Mouse (Mus musculus) thymus, adult 2 months (tissue): ENCODE data around the gene Gm11114. TPM values are rescaled to one million over a fixed set of nuclear protein-coding genes. Genes with fewer than 3 reads are reported as not detected.

Experiments
- DNase-seq: peaks from one replicate; pipeline ENCODE4 v3.0.0; 2021
- H3K27ac ChIP-seq: fragments of 200-500 bp; 2 replicates; pipeline ENCODE4 v1.5.1; 2012; ENCODE audit warnings: low read length, control low read depth; ENCODE audit not compliant: control insufficient read depth, insufficient read depth
- H3K27me3 ChIP-seq: fragments of 200-500 bp; 2 replicates; pipeline ENCODE4 v1.6.1; 2012; ENCODE audit warnings: mild to moderate bottlenecking, low read length, moderate library complexity, mixed read lengths; ENCODE audit not compliant: control insufficient read depth, insufficient read depth
- H3K36me3 ChIP-seq: fragments of 200-500 bp; 2 replicates; pipeline ENCODE4 v1.6.1; 2012; ENCODE audit warnings: mild to moderate bottlenecking, low read length, moderate library complexity; ENCODE audit not compliant: control insufficient read depth, insufficient read depth
- H3K4me1 ChIP-seq: fragments of 200-500 bp; replicated peaks from 2 replicates; pipeline ENCODE4 v1.6.1; 2012; ENCODE audit warnings: low read length; ENCODE audit not compliant: control insufficient read depth, insufficient read depth
- H3K4me3 ChIP-seq: fragments of 200-500 bp; 2 replicates; pipeline ENCODE4 v1.5.1; 2012; ENCODE audit warnings: mild to moderate bottlenecking, low read length, control low read depth, moderate library complexity; ENCODE audit not compliant: control insufficient read depth, insufficient read depth
- CTCF ChIP-seq: fragments of 200-500 bp; IDR thresholded peaks from 2 replicates; pipeline ENCODE4 v1.5.1; 2012; ENCODE audit warnings: mild to moderate bottlenecking, control low read depth, low read length, moderate library complexity, borderline replicate concordance; ENCODE audit not compliant: control insufficient read depth, poor library complexity, insufficient read depth; ENCODE audit errors: extremely low read depth
- POLR2A ChIP-seq: fragments of 200-500 bp; IDR thresholded peaks from 2 replicates; pipeline ENCODE4 v1.6.1; 2012; ENCODE audit warnings: mild to moderate bottlenecking, low read length, control low read depth, moderate library complexity; ENCODE audit not compliant: control insufficient read depth, poor library complexity, insufficient read depth; ENCODE audit errors: extremely low read depth
- WGBS: fragments of 180-500 bp; shearing (Covaris S2); methylation state at CpG from one replicate; pipeline ENCODE4 v1.1.7; 2018; 5-methylcytosine and 5-hydroxymethylcytosine counted together
- polyA plus RNA-seq: library from polyadenylated mRNA; depleted of rRNA; stranded (reverse); fragments of >200 nt; gene quantifications from 2 replicates; pipeline ENCODE4 v1.2.3, GENCODE M21; 2012; rRNA removed

Gm11114 gene
- polyA plus RNA-seq, 1 experiment, result not detected

- no peak for TF ChIP-seq POLR2A
- no peak for TF ChIP-seq CTCF
- H3K27me3 ChIP-seq, result no peaks in the 10 kb centered on the region
- no peaks in the 10 kb centered on the region for H3K36me3 ChIP-seq
- 80% methylated on average over 7 of the region's 7 CpGs for WGBS
- H3K4me3 ChIP-seq, result no peak overlapping the region
- no peaks in the 10 kb centered on the region for H3K4me1 ChIP-seq
- no peak overlapping the region for H3K27ac ChIP-seq
- DNase-seq, result no peak
Measured at GRCm38 (mm10) chr9:85357154-85357860, 44.7 kb downstream of the Gm11114 start.

Other genes starting within 250 kb of the Gm11114 start
- gene Tent5a, start 14.6 kb downstream of the Gm11114 start, polyA plus RNA-seq, result 2.9 and 3.7 TPM in 2 replicates